Mouse (Mus musculus) midbrain, embryonic 11.5 days (tissue): ENCODE measurements around the gene Plekha5. TPM values are rescaled to one million over a fixed set of nuclear protein-coding genes. Genes with fewer than 3 reads are reported as not detected.
"Not testable (repeated sequence)": the region's sequence is repeated elsewhere in the genome, so short reads cannot be mapped to it uniquely, and the experiment has no call there.

Experiments used
- ATAC-seq: fragments of 200-750 bp; cut with Nextera tagmentation; 2 replicates; pipeline ENCODE4 v1.8.0; 2017; ENCODE audit warnings: moderate TSS enrichment, moderate library complexity; ENCODE audit not compliant: low FRiP score
- DNase-seq: peaks from one replicate; pipeline ENCODE4 v3.0.0; 2015; ENCODE audit warnings: low spot score; ENCODE audit errors: missing footprints
- H3K27ac ChIP-seq: fragments of 300-500 bp; sonication (generic); 2 replicates; pipeline ENCODE4 v1.5.1; 2014; ENCODE audit warnings: low read depth, low read length
- H3K27me3 ChIP-seq: fragments of 300-500 bp; sonication (generic); 2 replicates; pipeline ENCODE4 v1.6.1; 2014; ENCODE audit warnings: mild to moderate bottlenecking, low read length, moderate library complexity, mixed read lengths; ENCODE audit not compliant: control insufficient read depth, insufficient read depth
- H3K36me3 ChIP-seq: fragments of 300-500 bp; sonication (generic); 2 replicates; pipeline ENCODE4 v1.6.1; 2014; ENCODE audit warnings: mild to moderate bottlenecking, low read length, moderate library complexity, mixed read lengths; ENCODE audit not compliant: control insufficient read depth, insufficient read depth
- H3K4me1 ChIP-seq: fragments of 300-500 bp; sonication (generic); 2 replicates; pipeline ENCODE4 v1.6.1; 2014; ENCODE audit warnings: low read length; ENCODE audit not compliant: control insufficient read depth, insufficient read depth
- H3K4me2 ChIP-seq: fragments of 300-500 bp; sonication (generic); 2 replicates; pipeline ENCODE4 v1.6.1; 2014; ENCODE audit warnings: mild to moderate bottlenecking, moderate library complexity
- H3K4me3 ChIP-seq: fragments of 300-500 bp; sonication (generic); 2 replicates; pipeline ENCODE4 v1.5.1; 2014; ENCODE audit warnings: low read depth, low read length
- H3K9ac ChIP-seq: fragments of 300-500 bp; sonication (generic); 2 replicates; pipeline ENCODE4 v1.6.1; 2014; ENCODE audit warnings: low read length
- H3K9me3 ChIP-seq: fragments of 300-500 bp; sonication (generic); 2 replicates; pipeline ENCODE4 v1.6.1; 2016; ENCODE audit warnings: low read length; ENCODE audit not compliant: control insufficient read depth
- WGBS: fragments of 180-500 bp; shearing (Covaris S2); extraction: QIAGEN DNeasy Blood & Tissue Kit; methylation state at CpG from one replicate; pipeline ENCODE4 v1.1.7; 2014; 5-methylcytosine and 5-hydroxymethylcytosine counted together
- polyA plus RNA-seq: library from polyadenylated mRNA; unstranded; fragments of >200 nt; fragmentation: Nextera tagmentation; extraction: Ambion mirVana; gene quantifications from 2 replicates; pipeline ENCODE4 v1.2.1, GENCODE M21; 2014

Gene Plekha5
- polyA plus RNA-seq, 1 experiment from 2014 or later: 56.9 TPM

DNA sequence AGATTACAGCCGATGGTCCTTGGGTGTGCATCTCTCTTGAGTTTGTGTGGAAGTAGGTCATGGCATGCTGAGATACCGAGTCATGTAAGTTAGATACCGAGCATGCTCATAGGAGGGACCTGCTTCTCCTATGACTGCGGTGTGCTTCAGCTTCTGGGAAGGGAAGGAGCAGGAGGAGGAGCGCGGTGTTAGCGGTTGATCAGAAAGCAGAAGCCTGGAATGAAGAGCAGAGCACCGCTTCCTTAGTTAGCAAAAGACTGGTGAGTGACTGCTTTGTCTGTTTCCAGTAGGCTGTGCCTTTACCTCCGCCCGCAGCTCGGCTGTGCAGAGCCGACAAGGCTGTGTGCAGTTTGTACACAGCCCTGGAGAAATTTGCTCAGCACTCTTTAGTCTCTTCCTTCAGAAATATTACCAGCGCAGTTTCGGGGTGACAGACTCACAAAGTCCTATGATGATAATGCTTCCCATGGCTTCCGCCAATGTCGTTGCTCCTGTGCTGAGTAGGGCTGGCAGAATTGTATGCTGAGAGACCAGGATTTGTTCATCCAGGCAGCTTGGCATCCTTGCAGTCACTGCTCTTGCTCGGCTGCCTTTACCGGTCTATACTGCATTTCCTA lies 67.2 kb downstream of the Plekha5 start:
- Histone ChIP-seq H3K4me2 (no peak overlapping the region), H3K27ac (no peak overlapping the region), H3K4me1 (0 out of 2 replicates have a peak, but pooled peaks cover 2% of the 10 kb centered on the region), H3K9ac (no peak overlapping the region), H3K9me3 (no peaks in the 10 kb centered on the region), H3K27me3 (no peaks in the 10 kb centered on the region), H3K4me3 (no peak overlapping the region), H3K36me3 (no peaks in the 10 kb centered on the region)
- ATAC-seq (peak; percentile 36; the same call in 1 of the 2 replicates), DNase-seq (no peak)
- 88% methylated on average over 18 of the region's 18 CpGs for WGBS

DNA sequence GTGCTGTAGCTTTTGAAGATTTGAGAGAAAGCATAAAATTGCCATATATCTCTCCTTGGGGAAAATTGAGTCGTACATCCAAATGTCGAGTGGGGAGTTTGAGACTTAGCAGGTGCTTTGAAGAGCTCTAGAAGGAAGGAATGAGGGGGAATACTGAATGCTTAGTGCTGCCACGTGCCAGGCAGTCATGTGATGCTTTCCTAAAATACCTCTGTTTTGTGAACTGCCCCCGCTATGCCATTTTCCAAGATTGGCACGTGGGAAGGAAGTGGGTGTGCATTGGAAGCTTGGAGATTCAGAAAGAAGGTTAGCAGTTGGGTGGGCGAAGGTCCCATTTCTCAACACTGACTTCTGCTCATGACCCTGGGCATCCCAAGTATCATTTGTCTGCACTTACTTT lies 68.2 kb downstream of the Plekha5 start:
- H3K4me3 ChIP-seq: no peak overlapping the region
- no peaks in the 10 kb centered on the region for H3K36me3 ChIP-seq
- no peaks in the 10 kb centered on the region for H3K9me3 ChIP-seq
- no peak overlapping the region for H3K4me2 ChIP-seq
- DNase-seq: no peak
- 0 out of 2 replicates have a peak, but pooled peaks cover 2% of the 10 kb centered on the region for H3K4me1 ChIP-seq
- WGBS: 82% methylated on average over 6 of the region's 6 CpGs
- H3K27me3 ChIP-seq: no peaks in the 10 kb centered on the region
- ATAC-seq: no peak
- no peak overlapping the region for H3K9ac ChIP-seq
- H3K27ac ChIP-seq: no peak overlapping the region

DNA sequence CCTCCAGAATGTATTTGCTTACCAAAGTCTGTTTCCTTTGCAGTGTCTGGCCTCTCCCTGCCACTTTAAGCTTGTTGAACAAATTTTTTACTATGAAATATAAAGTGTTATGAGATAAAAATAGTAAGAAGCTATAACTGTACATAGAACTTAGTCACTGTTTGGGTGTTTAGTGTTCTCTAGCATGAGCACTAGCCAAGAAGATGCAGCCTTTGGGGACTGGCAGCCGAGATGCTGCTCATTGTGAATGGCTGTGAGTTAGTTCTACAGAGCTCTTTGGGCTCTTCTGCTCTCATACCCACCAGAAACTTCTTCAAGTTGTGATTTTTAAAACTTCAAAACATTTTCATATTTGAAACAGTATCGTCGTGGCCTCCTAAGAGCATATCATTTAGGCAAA lies 74.2 kb downstream of the Plekha5 start:
- H3K4me3 ChIP-seq: no peak overlapping the region
- WGBS: 93% methylated on average over 3 of the region's 3 CpGs
- H3K9me3 ChIP-seq: no peaks in the 10 kb centered on the region
- no peak overlapping the region for H3K4me2 ChIP-seq
- ATAC-seq (no peak), DNase-seq (no peak)
- no peak overlapping the region for H3K27ac ChIP-seq
- H3K36me3 ChIP-seq: peaks cover 3% of the 10 kb centered on the region; the same call in 1 of the 2 replicates
- H3K9ac ChIP-seq: no peak overlapping the region
- no peaks in the 10 kb centered on the region for H3K27me3 ChIP-seq
- no peaks in the 10 kb centered on the region for H3K4me1 ChIP-seq

DNA sequence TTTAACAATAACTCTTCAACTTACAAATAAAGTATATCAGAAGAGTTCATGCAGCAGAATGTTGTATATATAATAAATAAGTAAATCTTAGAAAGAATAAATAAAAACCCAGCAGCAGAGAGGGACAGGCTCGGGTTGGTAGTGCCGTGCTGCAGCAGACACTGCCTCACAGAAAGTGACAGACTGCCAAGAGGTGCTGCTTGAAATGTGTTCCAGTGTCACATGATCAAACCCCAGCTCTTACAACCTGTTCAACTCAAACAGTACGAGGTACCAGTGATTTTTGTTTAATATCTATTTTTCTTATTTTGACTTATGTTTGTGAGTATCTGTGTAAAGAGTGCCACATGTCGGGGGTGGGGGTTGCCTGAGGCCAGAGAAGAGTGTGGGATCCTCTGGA lies 75.1 kb downstream of the Plekha5 start:
- H3K27ac ChIP-seq: no peak overlapping the region
- H3K4me2 ChIP-seq: no peak overlapping the region
- H3K4me3 ChIP-seq: no peak overlapping the region
- no peaks in the 10 kb centered on the region for H3K4me1 ChIP-seq
- DNase-seq (no peak), ATAC-seq (no peak)
- H3K9ac ChIP-seq: no peak overlapping the region
- peaks cover 3% of the 10 kb centered on the region; the same call in 1 of the 2 replicates for H3K36me3 ChIP-seq
- WGBS: 92% methylated on average over 4 of the region's 4 CpGs
- H3K27me3 ChIP-seq: no peaks in the 10 kb centered on the region
- H3K9me3 ChIP-seq: no peaks in the 10 kb centered on the region

DNA sequence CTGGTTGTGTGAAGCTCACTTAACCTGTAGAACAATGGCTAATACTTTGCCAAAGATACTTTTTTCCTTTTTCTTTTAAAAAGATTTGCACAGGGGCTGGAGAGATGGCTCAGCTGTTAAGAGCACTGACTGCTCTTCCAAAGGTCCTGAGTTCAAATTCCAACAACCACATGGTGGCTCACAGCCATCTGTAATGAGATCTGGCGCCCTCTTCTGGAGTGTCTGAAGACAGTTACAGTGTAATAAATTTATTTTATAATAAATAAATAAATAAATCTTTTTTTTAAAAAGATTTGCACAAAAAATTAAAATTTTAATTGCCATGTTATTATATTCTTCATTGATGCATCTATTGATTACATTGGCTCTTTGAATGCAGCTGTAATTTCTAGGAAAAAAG lies 77.0 kb downstream of the Plekha5 start:
- not testable (repeated sequence) for ATAC-seq, H3K36me3 ChIP-seq

DNA sequence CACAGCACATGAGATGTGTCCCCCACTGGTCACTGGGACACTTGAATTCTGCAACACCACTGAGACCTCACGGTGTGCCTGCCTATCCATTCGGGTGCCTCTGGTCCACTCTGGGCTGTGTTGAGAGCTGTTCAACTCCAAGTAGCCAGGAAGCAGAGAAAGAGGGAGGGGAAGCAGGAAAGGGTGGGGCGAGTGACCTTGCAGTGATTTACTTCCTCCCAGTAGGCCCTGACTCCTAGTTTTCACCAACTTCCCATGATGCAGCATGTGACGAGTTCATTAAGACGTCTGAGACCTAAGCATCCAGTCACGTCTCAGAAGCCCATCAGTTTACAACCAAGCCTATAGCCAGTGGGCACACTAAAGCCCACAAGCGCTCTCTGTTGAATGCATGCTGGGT lies 78.0 kb downstream of the Plekha5 start:
- 92% methylated on average over 7 of the region's 7 CpGs for WGBS
- no peak overlapping the region for H3K9ac ChIP-seq
- no peak overlapping the region for H3K27ac ChIP-seq
- no peaks in the 10 kb centered on the region for H3K4me1 ChIP-seq
- no peak for ATAC-seq
- H3K36me3 ChIP-seq: peaks cover 3% of the 10 kb centered on the region; the same call in 1 of the 2 replicates
- no peaks in the 10 kb centered on the region for H3K9me3 ChIP-seq
- H3K27me3 ChIP-seq: no peaks in the 10 kb centered on the region
- no peak overlapping the region for H3K4me3 ChIP-seq
- no peak for DNase-seq
- H3K4me2 ChIP-seq: no peak overlapping the region

More for the DNA sequence above, 77.0 kb downstream of the Plekha5 start:
- H3K4me2 ChIP-seq, H3K4me1 ChIP-seq, H3K27me3 ChIP-seq, H3K9ac ChIP-seq, H3K4me3 ChIP-seq, DNase-seq, H3K27ac ChIP-seq, H3K9me3 ChIP-seq: not testable (repeated sequence)
- WGBS: 70% methylated on average over 1 of the region's 1 CpGs

DNA sequence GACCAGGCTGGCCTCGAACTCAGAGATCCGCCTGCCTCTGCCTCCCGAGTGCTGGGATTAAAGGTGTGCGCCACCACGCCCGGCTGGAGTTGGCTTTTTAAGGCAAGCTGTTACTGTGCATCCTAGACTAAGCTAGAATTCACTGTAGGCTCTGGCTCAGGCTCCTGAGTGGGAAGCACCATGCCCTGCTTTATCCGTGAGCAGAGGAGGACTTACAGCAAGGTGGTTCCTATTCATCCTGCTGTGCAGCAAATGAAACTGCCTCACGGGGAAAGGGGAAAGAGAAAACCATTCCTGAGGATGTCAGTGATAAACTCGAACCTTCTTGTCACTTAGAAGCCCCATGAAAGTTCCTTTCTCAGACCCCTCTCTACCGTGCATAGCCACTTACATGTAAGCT lies 80.9 kb downstream of the Plekha5 start:
- Histone ChIP-seq H3K9ac (no peak overlapping the region), H3K4me3 (no peak overlapping the region), H3K27me3 (no peaks in the 10 kb centered on the region), H3K4me2 (no peak overlapping the region), H3K27ac (no peak overlapping the region), H3K9me3 (no peaks in the 10 kb centered on the region), H3K4me1 (peaks cover 5% of the 10 kb centered on the region; the same call in 1 of the 2 replicates), H3K36me3 (peaks cover 3% of the 10 kb centered on the region; the same call in 1 of the 2 replicates)
- DNase-seq: no peak
- 85% methylated on average over 10 of the region's 10 CpGs for whole genome bisulfite sequencing
- no peak for ATAC-seq

DNA sequence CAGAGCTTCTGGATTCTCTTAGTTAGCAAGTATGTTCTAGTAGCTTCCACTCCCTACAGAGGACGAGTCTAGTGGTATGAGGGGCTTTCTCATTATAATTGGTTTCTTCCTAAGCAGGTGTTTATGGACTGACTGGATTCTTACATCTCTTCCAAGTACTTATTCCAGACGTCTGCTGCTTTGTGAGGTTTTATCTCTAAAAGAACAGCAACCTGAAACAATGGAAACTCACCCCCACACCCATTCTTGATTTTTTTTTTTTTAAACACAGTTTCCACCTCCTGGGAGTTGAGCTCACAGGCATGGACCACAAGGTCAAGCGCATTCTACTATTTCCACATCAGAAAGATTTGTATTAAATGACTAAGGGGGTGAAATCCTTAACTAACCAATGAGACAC lies 83.8 kb downstream of the Plekha5 start:
- H3K9ac ChIP-seq: no peak overlapping the region
- no peak overlapping the region for H3K4me2 ChIP-seq
- no peak overlapping the region for H3K4me3 ChIP-seq
- H3K4me1 ChIP-seq: peaks cover 5% of the 10 kb centered on the region; the same call in 1 of the 2 replicates
- H3K27ac ChIP-seq: no peak overlapping the region
- no peak for DNase-seq
- no peaks in the 10 kb centered on the region for H3K27me3 ChIP-seq
- 65% methylated on average over 3 of the region's 3 CpGs for WGBS
- ATAC-seq: no peak
- no peaks in the 10 kb centered on the region for H3K36me3 ChIP-seq
- no peaks in the 10 kb centered on the region for H3K9me3 ChIP-seq

DNA sequence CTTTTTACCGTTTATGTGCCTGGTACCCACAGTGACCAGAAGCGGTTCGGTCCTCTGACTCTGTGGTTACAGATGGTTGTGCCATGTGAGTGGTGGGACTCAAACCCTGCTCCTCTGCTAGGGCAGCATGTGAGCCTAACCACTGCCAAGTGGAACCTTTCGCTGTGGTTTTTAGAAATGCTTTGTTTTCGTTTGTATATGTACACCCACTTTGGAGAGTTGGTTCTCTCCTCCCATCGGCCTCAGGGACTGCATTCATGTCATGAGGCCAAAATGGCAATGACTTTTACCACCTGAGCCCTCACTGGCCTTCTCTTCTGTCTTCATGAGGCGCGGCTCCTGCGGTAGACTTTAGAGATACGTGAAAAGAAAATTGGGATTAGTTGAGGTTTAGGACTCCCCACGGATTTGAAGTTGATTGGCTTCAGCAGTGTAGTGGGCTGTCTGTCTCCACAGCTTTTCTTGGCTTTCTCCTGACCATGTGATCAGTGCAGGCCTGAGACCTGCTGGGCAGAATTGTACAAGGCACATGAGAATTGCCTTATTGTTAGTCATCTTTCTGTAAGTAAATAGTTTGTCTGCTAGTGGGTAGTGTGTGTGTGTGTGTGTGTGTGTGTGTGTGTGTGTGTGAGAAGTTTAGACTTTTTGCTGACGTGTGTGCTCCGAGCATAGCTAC lies 84.8 kb downstream of the Plekha5 start:
- Histone ChIP-seq H3K27ac (no peak overlapping the region), H3K4me3 (no peak overlapping the region), H3K36me3 (no peaks in the 10 kb centered on the region), H3K27me3 (no peaks in the 10 kb centered on the region), H3K4me1 (peaks cover 5% of the 10 kb centered on the region; the same call in 1 of the 2 replicates), H3K4me2 (no peak overlapping the region), H3K9me3 (no peaks in the 10 kb centered on the region), H3K9ac (no peak overlapping the region)
- DNase-seq (no peak), ATAC-seq (peak; percentile 37; the same call in 1 of the 2 replicates)
- 76% methylated on average over 13 of the region's 13 CpGs for WGBS
